Mouse (Mus musculus) T-helper 2 cell (primary cell): ENCODE measurements around the gene Rab27a.

Experiments
- in situ Hi-C: fragments of 300-600 bp; cut with MboI, MseI; formaldehyde crosslinking; loops from one replicate; pipeline ENCODE4 v1.15.1; 2025; ENCODE audit warnings: high pct_unique_total_duplicates

Gene Rab27a

DNA sequence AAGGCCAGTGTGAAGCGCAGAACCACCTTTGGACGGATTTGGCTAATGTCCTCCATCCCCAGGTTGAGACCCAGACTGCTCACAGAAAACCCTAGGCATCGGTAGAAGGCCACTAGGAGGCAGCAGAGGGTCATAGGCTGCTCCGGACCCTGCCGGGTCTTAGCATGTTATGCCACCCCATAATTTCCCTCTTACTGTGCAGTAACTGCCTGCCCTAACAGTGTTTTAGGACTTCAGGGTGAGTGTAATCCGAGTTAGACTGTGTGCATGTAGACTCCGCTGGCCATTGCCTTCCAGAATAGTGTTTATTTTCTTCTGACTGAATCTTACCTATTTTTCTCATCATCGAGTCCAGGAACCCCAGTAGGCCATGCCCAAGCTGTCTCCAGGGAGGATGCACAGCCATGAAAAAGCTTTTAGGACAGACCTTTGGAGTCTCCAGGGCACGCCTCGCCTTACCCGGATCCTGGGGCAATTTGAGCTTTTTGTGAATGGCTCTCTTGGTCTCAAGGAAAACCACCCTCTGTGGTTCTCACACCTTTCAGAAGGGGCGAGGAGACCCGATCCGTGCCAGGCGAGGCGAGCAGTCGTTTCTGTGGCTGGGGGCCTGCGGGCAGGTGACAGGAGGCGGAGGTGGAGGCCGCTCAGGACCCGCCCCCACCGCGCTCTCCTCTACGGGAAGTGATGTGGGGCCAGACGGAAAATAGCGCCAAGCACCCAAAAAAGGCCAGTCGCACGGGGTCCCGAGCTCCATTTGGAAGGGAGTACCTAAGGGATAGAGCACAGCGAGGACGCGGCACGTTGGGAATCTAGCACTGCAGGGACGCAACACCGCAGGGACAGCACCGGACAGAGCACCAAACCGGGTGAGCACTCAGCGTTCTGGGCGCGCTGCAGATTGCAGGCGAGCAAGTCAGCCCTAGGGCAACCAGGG, at the start of gene Rab27a:
Rab27a (plus strand) TSS at position 709 of the 934 bp plus-strand sequence.
- in situ Hi-C loops = loop anchor here (5.0 kb wide), 2 partner anchors 43 to 77 kb away; no protein-coding TSS in a partner anchor

DNA sequence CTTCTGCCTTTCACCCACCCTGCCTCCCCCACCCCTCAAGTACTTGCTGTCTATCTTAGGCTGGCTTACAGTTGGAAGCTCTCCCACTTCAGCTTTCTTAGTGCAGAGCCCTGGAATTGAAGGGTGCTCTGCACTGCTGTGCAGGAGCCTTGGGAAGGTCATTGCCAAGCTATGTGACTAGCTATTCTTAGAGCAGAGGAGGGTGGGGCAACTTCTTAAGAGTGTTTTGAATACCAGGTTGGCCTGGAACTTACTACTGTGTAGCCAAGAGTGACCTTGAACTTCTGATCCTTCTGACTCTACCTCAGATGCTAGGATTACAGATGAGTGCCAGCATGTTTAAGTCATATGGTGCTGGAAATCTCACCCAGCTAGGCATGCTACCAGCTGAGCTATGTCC, 48.5 kb upstream of the Rab27a start:
- in situ Hi-C loops = no loop called here

DNA sequence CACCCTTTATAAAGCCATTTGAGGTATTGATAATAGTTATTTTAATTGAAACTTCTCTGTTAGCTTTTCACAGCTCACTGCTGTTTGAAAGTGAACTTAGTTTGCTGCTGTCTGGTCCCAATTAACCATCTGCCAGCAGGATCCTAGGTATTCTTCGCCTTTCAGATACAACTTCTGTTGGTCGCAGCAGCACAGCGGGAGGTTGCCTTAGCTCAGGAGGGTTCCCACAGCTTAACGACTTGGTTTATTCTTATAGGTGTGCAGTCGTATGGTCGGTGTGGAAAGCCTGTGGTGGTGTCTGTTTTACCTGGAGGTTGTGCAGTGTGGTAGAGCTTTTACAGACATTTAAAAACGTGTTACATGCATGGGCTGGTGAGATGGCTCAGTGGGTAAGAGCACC, 47.8 kb upstream of the Rab27a start:
- in situ Hi-C loops = no loop called here

DNA sequence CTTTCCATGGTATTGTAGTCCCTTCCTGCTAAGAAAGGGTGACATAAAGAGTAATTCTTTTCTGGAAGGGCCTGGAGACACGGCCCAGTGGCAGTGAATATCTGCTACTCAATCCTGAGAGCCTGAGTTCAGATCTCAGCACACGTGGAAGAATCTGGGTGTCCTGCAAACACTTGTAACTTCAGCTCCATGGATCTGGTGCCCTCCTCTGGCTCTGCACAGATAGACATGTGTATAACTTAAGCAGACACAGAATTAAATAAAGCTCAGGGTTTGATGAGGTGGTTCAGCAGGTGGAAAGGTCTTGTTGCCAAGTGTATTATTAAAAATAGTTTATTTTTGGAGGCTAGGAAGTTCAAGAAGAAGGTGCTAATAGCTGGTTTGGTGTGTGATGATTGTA, 44.2 kb upstream of the Rab27a start:
- in situ Hi-C loops = no loop called here

DNA sequence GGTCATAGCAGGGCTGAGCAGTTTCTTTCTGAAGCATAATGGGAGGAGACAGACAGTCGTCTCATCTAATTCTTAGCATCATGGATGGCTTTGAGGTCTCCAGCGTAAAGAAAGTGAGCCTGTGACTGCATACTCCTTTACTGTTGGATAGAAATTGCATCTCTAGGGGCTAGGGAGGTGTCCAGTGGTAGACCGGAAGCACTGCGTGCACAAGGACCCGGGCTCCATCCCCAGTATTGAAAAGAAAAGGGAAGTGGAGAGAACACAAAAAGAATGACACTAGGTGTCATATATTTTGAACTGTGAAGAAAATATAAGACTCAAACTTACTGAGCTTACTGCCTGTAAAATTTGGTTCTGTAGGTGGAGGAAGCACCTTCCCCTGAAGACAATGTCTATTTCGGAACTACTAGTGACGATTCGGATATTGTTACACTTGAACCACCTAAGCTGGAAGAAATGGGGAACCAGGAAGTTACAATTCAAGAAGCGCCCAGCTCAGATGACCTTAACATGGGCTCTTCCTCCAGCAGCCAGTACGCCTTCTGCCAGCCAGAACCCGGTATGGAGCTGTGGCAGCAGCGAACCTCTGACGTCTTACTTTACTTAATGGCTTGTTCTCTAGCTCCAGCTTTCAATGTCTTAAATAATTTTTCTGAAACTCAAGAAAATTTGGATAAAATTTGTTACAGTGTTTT, 43.2 kb upstream of the Rab27a start:
- in situ Hi-C loops = no loop called here

DNA sequence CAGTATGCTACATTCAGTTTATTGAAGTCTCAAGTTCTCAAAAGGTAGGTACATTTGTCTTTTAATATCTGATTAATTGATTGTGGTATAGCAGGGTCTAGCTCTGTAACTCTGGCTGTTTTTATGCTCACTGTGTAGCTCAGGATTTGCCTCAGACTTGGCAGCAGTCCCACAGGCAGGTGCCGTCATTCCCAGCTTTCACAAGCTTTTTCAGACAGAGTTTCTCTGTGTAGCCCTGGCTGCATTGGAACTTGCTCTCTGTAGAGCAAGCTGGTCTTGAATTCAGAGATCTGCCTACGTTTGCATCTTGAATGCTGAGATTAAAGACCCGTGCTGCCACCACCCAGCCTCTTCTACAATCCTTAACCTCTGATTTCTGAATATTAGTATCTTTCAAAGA, 42.5 kb upstream of the Rab27a start:
- in situ Hi-C loops = no loop called here

DNA sequence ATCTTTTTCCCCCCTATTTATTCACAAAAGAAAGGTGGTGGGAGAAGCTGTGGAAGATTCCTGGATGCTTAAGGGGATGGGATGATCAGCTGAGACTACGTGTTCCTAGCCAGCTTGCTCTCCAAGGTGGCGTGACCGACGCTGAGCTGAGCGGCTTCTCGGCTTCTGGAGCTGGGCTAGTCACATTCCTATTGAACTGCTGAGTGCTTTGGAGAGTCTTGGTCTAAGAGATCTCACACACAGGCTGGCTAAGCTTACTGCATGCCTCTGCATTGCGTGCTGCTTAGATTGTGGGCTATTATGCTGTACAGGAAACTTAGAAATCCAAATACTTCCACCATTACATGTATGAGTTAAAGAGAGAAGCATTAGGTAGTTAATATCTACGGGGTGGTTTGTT, 40.6 kb upstream of the Rab27a start:
- in situ Hi-C loops = no loop called here

DNA sequence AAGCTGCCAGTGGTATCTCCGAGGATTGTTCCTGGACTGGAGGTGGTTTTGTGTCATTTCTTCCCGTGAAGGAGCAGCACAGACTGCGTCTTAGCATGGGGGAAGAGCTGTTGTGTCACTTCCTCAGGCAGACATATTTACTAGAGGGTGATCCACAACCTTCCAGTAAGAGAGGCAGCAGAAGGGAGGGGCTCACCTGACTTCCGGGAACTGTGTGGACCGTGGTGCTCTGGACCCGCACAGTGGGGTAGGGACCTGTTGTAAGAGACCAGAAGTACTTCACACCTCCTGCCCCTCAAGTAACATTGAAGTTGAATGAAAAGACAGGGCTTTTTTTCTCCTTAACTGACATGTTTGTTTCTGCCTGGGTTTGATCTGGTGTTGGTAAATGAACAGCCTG, 39.5 kb upstream of the Rab27a start:
- in situ Hi-C loops = no loop called here

DNA sequence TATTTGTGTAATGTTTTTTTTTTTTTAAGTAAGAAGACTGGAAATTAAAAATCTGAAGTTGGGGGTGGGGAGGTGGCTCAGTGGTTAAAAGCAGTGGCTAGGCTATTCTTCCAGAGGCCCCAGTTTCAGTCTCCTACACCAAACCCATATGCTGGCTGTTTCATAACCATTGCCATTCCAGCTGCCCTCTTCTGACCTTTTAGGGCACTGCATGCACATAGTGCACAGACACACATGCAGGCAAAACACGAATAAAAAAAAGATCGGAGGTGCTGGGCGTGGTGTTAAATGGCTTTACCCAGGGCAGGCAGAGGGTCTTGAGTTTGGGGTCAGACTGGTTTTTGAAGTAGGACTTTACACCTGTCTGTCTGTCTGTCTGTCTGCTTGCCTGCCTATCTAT, 38.5 kb upstream of the Rab27a start:
- in situ Hi-C loops = no loop called here

DNA sequence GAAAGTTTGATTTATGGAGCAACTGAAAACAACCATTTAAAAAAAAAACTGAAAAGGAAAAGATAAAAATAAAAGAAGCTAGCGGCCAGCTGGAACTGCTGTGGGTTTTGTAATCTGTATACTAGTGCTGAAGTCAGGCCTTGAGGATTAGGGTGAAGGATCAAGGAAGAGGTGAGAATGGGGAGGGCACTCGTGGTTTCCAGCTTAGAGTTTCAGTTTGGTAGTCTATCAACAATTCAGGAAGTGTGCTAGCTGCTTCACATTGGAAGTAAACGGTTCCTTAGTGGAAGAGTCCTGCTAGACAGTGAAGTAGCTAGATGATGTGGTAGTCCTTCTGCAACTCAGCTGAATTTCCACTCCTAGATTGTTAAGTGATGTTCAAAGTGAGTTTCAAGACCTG, 36.3 kb upstream of the Rab27a start:
- in situ Hi-C loops = no loop called here

DNA sequence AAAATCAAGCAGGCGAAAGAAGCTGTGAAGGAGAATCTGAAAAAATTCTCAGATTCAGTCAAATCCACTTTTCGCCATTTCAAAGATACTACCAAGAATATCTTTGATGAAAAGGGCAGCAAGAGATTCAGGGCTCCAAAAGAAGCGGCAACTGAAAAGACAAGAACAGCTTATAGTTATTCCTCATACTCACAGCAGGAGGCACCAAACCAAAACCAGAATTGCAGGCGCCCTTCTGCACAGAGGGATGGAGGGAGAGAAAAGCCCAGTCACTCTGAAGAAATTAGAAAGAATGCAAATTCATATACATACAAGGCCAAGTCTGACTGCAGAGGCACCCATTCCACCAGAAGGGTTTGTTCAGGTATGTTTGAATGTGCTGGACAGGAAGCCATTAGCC, 32.0 kb upstream of the Rab27a start:
- in situ Hi-C loops = no loop called here

DNA sequence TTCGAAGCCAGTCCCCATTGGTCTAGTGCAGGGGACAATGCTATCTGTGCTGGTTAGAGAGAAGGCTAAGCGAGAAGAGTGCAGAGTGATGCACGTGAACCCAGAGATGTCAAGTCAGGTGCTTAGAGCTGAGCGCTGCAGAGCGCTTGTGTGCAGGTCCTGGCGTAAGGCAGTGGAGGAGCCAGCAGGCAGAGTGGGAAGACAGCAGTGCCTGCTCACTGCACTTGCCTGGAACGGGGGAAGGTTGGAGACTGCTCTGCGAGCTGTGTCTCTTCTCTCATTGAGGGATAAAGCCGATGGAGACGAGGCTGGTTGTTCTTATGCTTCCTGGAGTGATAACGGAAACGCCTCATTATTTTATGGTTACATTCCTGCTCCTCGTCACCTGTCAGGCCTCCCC, 29.9 kb upstream of the Rab27a start:
- in situ Hi-C loops = no loop called here

DNA sequence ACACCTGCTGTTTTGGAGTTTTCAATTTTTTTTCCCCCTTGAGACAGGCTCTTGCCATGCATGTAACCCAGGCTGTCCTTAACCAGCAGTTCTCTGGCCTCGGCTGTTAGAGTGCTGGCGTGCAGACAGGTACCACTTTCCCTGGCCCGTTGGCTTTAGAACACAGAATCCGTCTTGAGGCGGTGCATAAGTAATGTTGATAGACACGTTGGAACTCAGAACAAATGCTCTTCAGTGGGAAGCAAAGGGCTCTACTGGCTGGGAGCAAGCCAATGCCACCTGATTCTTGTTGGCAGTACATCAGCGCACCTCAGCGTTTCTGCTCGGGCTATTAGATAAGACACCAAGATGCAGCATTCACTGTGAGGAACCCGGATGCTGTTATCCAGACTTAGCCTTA, 24.8 kb upstream of the Rab27a start:
- in situ Hi-C loops = no loop called here

DNA sequence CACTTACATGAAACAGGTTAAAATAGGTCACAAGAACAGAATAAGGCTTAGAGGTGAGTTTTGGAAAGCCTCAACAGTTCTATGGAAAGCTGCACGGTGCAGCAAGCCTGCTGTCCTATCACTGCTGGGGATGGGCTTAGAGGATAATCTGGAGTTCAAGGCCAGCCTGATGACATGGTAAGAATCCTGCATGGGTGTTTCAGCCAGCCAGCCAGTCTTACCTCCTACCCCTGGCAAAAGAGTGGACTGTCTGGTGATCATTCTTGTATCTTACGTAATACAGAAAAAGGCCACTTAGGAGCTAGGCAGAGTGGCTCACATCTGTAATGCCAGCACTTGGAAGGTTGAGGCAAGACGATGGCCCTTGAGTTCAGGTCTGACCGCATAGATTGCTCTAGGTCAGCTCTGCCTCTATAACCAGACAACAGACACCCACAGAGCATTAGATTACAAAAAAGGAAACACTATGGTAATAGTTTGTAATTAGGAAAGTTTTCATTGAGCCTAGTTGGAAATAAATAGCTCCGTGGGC, 24.0 kb upstream of the Rab27a start:
- in situ Hi-C loops = no loop called here

DNA sequence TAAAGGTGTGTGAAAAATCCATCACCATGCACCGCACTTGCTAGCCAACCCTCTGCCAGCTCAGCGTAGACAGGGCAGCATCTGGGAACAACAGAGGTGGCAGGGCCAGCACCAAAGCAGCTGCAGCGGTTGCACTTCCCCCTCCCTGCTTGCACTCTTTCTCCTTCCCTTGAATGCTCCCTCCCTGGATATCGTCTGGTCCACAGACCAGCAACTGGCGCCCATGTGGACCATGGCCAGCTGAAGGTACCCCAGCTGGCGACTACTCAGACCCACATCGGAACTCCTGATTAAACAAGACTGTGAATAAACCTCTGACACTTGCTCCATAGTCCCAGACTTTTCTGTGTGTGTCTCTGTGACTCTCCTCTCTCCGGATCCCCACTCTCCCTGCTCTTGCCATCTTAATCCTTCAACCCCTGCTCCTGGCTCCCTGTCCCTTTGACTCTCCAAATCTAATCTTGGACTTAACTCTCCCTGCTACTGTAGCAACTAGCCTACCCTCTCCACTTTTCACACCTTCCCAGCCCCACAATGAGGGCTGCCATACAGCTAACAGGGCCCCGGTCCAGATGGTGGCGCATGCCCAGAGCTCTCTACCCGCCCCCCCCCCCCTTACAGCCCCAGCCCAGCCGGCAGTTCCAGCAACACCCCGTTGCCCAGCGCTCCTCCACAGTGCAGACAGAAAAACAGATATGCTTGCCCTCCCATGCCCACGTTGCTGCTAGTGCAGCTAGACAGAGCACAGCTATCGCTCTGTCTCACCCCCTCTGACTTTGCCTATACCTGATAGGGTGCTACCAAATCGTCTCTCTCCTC, 18.6 kb upstream of the Rab27a start:
- in situ Hi-C loops = no loop called here

DNA sequence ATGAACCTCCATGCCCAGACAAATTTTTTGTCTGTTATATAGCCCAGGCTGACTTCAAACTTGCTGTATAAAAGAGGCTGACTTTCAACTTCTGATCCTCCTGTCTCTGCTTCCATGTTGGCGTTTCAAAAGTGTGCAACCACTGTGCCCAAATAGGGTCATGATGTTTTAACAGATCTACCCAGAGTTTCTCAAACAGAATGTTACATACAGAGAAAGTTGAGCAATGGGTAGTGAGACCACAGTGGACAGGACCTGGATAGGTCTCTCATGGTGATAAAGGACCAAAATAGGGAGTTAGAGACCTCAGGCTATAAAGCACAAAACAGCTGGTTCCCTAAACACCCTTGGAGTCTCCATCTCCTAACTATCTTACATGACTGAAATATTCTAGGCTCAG, 14.2 kb upstream of the Rab27a start:
- in situ Hi-C loops = no loop called here

DNA sequence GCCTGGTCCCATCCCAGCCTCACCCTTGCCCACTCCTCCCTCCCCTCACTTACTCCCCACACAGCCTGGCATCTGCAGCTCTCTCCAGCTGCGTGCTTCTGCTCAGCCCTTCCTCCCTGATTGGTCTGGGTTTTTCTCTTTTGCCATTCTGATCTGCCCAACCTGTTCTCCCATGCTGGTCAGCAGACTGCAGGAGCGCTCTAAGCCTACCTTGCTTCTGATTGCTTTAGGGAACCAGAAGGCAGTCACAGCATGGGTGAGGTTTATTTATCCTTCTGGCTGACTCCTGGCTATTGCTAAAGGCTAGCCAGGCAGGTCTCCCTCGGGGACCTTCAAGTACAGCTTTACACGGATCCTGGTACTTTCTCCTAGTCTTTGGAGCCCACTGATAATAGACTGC, 13.2 kb upstream of the Rab27a start:
- in situ Hi-C loops = no loop called here

DNA sequence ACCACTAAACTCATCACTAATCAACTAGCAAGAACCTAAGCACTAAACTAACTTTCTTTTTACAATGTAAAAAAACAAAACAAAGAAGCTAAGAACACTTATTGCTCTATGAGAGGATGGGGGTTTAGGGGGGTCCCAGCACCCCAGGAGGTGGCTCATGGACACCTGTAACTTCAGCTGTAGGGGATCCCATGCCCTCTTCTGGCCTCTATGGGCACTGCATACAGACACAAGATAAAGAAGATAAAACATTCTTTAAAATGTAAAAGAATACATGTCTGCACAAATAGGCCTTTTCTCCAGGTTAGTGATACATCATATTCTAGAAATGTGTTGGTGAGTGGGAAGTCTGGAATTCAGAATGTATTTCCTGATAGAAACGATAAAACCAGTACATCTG, 11.2 kb upstream of the Rab27a start:
- in situ Hi-C loops = no loop called here

DNA sequence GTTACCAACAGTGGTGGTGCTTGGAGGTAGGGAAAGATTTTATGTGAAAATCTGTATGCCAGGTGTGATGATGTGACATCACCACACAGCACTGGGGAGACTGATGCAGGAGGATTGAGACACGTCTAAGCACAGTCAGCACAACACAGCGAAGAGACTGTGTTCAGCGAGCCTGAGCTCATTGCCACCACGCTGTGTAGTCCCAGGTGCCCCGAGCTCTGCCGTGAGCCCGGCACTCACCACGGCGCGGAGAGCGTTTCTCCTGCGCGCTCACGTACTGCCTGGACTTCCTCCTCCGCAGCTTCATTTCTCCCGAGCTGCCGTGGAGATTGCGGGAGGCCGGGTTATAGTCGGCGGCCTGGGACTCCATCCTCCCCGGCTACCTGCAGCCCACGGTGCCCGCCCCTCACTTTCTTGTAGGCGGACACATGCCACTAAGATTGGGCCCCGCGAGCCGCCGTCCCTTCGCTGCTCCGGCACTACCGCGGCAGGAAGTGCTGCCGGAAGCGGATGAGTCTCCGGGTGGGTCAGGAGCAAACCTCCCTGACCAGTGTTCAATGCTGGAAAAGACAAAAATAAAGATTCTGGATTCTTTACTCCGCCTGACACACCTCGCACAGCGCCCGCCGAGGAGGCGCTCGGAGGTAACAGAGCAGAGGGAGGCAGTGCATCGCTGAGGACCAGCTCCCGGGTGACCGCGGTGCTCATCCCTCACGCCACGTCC, 5.3 kb upstream of the Rab27a start:
- in situ Hi-C loops = no loop called here

DNA sequence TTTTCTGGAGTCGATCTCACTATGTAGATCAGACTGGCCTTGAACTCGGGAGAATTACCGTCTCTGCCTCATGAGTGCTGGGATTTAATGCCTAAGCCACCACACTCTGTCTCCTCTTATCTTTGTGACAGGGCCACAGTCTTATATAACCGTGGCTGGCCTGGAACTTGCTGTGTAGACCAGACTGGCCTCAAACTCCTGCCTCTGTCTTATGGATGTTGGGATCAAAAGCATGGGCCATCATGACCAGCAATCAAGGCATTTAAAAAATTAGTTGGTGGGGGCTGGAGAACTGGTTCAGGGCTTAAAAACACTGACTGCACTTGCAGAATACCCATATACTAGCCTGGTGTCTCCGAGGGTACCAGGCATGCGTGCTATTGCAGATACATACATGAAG, 4.6 kb upstream of the Rab27a start, which contains the start of gene Pigb:
Pigb (minus strand) TSS at position 299 of the 400 bp plus-strand sequence.
- in situ Hi-C loops = loop anchor here (5.0 kb wide), 1 partner anchor 73 kb away; no protein-coding TSS in a partner anchor

DNA sequence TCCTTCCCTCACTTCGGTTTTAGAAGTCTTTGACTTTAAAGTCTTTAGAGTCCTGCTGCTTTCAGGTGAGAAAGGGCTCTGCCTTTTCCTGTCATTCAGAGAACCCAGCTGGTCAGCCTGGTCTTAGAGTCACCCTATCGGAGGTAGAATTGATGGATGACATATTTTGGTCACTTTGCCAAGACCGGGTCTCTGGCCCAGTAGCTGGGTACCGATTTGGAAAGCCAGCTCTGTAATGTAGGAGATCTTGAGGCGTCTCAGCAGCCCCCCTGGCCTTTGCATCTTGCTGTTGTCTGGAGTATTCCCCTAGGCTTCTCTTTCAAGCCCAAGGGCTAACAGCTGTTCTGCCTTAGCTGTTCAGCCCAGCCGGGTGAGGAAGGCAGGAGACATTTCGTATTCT, 550 bp downstream of the Rab27a start:
- in situ Hi-C loops = loop anchor here (5.0 kb wide), 1 partner anchor 42 kb away; no protein-coding TSS in a partner anchor
